Mouse (Mus musculus) kidney, adult 2 months (tissue): Measurements from ENCODE around the gene Tbxas1.

ENCODE experiments used
- CTCF ChIP-seq: fragments of 200-500 bp; conservative IDR thresholded peaks from 2 replicates; pipeline ENCODE4 v1.5.1; 2011; ENCODE audit warnings: low read depth, mild to moderate bottlenecking, control low read depth, low read length, moderate library complexity, mixed read lengths; ENCODE audit not compliant: insufficient read depth, insufficient read length
- POLR2A ChIP-seq: fragments of 200-500 bp; IDR thresholded peaks from one replicate; pipeline ENCODE4 v1.6.1; 2011; ENCODE audit warnings: low read depth, low read length, control low read depth

DNA sequence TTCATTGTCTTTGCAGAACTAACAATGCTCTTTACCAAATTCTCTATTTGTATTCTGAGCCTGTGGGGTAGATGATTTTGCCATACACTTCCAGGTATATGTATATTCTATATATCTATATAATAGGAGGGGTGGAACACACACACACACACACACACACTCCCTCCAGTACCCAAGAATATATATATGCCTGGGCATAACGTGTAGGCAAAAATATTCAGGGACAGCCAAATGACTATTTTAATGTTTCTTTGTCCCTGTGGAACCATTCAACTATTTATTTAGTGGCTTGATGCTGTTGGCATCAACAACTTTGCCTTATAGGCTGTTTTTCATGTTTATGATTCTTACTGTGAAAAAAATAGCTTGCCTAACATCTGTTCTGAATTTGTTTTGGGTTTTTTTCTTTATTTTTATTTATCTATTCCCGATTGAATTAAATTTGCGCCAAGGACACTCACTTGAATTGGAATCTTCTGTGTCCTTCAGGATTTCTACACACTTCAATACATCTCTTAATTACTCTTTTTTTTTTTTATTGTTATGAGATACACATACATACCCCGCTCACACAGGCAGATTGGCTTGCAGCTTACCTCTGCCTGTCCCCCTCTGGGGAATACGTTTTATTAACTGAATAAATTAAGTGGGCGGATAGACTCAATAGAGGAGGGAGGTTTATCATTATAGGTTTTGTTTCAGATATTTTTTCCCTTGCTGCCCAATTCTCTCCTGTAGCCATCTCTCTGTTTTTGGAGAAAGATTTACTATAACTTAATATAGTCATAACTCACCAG is 94.9 kb downstream of the Tbxas1 start:
- no peak for TF ChIP-seq POLR2A
- TF ChIP-seq CTCF = no peak
